Mouse (Mus musculus): ENCODE measurements around the gene Zfp213. TPM values are rescaled to one million over a fixed set of nuclear protein-coding genes. Genes with fewer than 3 reads are reported as not detected.
"Not testable (repeated sequence)": the region's sequence is repeated elsewhere in the genome, so short reads cannot be mapped to it uniquely, and the experiment has no call there.

Gene Zfp213
- polyA plus RNA-seq, 1 experiment from 2014 or later, result 26.6 TPM

DNA sequence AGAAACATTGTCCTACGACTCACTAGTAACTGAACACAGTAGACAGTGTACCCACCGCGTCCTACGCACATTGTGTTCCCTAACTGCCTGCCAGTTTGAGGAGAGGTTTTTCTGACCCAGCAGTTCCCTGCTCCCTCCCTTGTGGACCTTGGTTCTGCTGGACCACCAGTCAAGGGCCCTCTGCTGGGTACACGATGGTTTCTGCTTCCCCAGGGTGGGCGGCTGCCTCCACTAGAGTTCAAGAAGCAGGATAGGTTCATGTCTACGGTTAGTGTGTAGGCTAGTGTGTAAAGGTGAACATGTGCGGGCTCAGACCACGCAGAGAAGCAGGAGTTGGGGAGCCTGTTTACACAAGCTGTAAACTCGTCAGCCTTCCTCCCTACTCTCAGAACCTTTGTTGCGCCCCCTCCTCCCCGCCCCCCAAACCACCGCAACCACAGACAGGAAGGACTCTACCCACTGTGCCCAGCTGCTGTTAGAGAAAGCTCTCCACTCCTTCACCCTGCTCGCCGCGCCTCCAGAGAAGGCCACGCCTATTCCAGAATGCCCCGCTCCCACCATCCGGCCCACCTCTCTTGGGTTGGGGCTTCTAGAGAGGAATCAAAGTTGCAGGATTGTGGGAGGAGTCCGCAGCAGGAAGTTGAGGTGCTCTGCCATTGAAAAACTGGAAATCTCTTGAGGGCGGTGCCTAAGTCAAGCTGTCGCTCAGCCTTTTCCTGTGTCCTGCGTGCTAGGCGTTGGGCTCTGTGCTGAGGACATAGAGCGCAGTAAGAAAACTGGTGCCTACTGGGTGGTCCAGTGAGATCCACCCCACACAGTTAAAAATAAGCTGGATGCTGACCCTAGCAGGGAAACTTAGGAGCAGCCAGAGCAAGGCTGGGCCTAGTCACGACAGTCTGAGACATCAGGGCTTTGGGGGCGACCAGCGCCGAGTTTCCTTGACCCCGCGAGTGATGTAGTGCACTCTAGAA, 34.8 kb upstream of the Zfp213 start, which contains the start of gene Zfp13:
Gene Zfp13 (minus strand): TSS at position 906 of the 971 bp plus-strand sequence.
- peak within 1 kb of the TSS; percentile 60 for H3K9ac ChIP-seq (replicated peaks)
- peak; percentile 97 for ATAC-seq (ENCODE audit: insufficient number of reproducible peaks, insufficient read depth, low FRiP score, low TSS enrichment, low read depth)
- WGBS, result 9% methylated on average over 31 of the region's 31 CpGs
- peak within 1 kb of the TSS; percentile 93 for H3K27ac ChIP-seq
- no peaks in the 10 kb centered on the region for H3K9me3 ChIP-seq
- H3K4me3 ChIP-seq (replicated peaks), result peak within 1 kb of the TSS; percentile 47
- H3K27me3 ChIP-seq, result no peaks in the 10 kb centered on the region
- peaks cover 26% of the 10 kb centered on the region for H3K4me1 ChIP-seq (replicated peaks)
- H3K4me2 ChIP-seq, result peak within 1 kb of the TSS; percentile 67
- no peaks in the 10 kb centered on the region for H3K36me3 ChIP-seq

DNA sequence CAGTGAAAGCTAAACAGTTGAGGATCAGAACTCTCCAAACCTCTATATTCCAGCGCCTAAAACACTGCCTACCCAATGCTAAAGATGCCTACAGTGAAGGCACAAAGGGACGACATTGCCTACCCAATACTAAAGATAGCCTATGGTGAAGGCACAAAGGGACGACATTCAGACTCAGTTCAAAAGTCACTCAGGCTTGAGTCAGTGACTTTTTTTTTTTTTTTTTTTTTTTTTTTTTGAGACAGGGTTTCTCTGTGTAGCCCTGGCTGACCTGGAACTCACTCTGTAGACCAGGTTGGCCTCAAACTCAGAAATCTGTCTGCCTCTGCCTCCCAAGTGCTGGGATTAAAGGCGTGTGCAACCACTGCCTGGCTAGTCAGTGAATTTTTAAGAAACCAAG, 31.1 kb upstream of the Zfp213 start:
- H3K4me3 ChIP-seq (replicated peaks); H3K9ac ChIP-seq (replicated peaks); H3K9me3 ChIP-seq; H3K27me3 ChIP-seq; H3K36me3 ChIP-seq; H3K27ac ChIP-seq; ATAC-seq (ENCODE audit: insufficient number of reproducible peaks, insufficient read depth, low FRiP score, low TSS enrichment, low read depth); H3K4me2 ChIP-seq: not testable (repeated sequence)
- 78% methylated on average over 4 of the region's 4 CpGs for WGBS
- peaks cover 13% of the 10 kb centered on the region; the same call in 1 of the 2 replicates for H3K4me1 ChIP-seq (replicated peaks)

DNA sequence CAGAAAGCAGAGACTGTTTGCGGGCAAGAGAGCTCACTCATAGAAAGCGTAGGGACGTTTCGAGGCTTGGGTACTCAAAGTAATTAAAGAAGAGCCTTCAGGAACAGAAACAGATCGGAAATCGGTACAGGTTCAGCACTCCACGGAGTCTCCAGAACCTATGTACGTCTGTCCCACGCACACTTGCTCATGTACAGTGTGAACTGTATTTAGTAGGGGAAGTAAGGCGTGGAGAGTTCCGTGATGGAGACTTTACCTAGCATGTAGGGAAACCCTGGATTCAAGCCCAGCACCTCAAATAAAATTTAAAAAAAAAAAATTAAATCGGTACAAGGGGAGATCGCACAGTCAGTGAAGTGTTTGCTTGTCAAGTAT, 28.9 kb upstream of the Zfp213 start:
- Histone ChIP-seq H3K9me3 (no peaks in the 10 kb centered on the region), H3K36me3 (no peaks in the 10 kb centered on the region), H3K4me2 (peak overlapping the region; percentile 74), H3K4me3 (replicated peaks) (peak overlapping the region; percentile 48), H3K27ac (peak overlapping the region; percentile 87), H3K27me3 (no peaks in the 10 kb centered on the region), H3K4me1 (replicated peaks) (peaks cover 3% of the 10 kb centered on the region; the same call in 1 of the 2 replicates), H3K9ac (replicated peaks) (peak overlapping the region; percentile 63; the same call in 1 of the 2 replicates)
- ATAC-seq (ENCODE audit: insufficient number of reproducible peaks, insufficient read depth, low FRiP score, low TSS enrichment, low read depth), result peak; percentile 61
- whole genome bisulfite sequencing, result 15% methylated on average over 13 of the region's 13 CpGs

DNA sequence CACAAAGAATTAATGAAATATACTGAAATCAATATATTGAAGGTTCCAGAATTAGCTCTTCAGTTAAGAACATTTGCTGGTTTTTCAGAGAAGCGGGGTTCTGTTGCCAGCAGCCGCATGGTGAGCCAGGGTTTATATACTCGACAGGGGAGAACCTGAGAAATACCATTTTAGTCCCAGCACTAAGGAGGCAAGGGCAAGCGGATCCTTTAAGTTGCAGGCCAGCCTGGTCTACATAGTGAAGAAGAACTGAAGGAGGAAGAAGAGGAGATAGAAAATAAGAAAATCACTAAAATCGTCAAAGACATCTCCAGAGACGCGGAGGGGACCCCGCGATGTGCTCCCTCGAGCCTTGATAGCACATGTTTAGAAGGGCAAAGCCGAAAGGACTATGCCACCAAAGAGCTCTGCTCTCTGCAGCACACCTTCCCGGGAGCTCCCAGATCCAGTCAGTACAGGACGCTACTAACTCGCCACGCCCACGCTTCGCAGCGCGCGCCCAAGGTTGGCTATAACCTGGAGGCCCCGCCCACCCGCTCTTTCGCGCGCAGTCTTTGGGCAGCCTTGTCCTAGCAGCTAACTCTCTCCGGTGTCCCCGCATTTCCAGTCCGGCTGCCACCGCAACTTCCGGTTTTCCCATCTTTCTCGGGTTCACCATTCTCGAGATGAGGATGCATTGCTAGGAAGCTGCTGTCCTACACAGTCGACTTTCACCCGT, 28.3 kb upstream of the Zfp213 start:
- Histone ChIP-seq H3K27me3 (no peaks in the 10 kb centered on the region), H3K9me3 (no peaks in the 10 kb centered on the region), H3K4me3 (replicated peaks) (peak overlapping the region; percentile 48), H3K27ac (peak overlapping the region; percentile 87), H3K4me2 (peak overlapping the region; percentile 74), H3K4me1 (replicated peaks) (peaks cover 3% of the 10 kb centered on the region; the same call in 1 of the 2 replicates), H3K36me3 (no peaks in the 10 kb centered on the region), H3K9ac (replicated peaks) (peak overlapping the region; percentile 63)
- peak; percentile 100 for ATAC-seq (ENCODE audit: insufficient number of reproducible peaks, insufficient read depth, low FRiP score, low TSS enrichment, low read depth)
- WGBS, result 7% methylated on average over 34 of the region's 34 CpGs

DNA sequence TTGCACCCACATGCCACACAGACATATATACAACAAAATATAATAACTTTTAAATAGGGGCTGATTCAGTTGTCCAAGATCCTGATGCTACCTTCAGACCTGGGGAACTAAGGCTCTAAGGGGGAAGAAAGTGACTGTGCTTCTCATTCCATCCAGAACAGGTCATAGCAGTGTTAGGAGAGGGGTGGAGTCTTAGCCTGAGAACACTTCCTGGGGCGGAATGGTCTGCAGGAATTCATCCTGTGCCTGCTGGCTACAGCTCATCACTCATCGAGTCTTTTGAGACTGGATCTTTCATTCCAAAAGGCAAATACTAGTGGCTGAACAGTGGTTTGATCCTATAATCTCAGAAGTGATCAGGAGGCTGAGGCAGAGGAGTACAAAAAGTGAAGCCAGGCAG, 23.2 kb upstream of the Zfp213 start:
- Histone ChIP-seq H3K9me3 (no peaks in the 10 kb centered on the region), H3K36me3 (peaks cover 11% of the 10 kb centered on the region; the same call in 1 of the 2 replicates), H3K9ac (replicated peaks) (no peak overlapping the region), H3K4me3 (replicated peaks) (no peak overlapping the region), H3K4me1 (replicated peaks) (peaks cover 19% of the 10 kb centered on the region), H3K4me2 (no peak overlapping the region), H3K27ac (no peak overlapping the region), H3K27me3 (no peaks in the 10 kb centered on the region)
- no peak for ATAC-seq (ENCODE audit: insufficient number of reproducible peaks, insufficient read depth, low FRiP score, low TSS enrichment, low read depth)
- WGBS, result 62% methylated on average over 2 of the region's 2 CpGs

GRCm38 (mm10) chr17:23585721-23586491, 21.9 kb upstream of the Zfp213 start:
- Histone ChIP-seq H3K4me1 (replicated peaks) (peaks cover 19% of the 10 kb centered on the region), H3K4me2 (peak overlapping the region; percentile 90), H3K36me3 (peaks cover 17% of the 10 kb centered on the region), H3K9ac (replicated peaks) (peak overlapping the region; percentile 76), H3K9me3 (no peaks in the 10 kb centered on the region), H3K4me3 (replicated peaks) (peak overlapping the region; percentile 66), H3K27me3 (no peaks in the 10 kb centered on the region), H3K27ac (peak overlapping the region; percentile 51; the same call in 1 of the 2 replicates)
- peak; percentile 54; the same call in 1 of the 2 replicates for ATAC-seq (ENCODE audit: insufficient number of reproducible peaks, insufficient read depth, low FRiP score, low TSS enrichment, low read depth)
- WGBS, result under 1% methylated on average over 22 of the region's 22 CpGs

GRCm38 (mm10) chr17:23584786-23585185, 20.7 kb upstream of the Zfp213 start:
- WGBS, result 87% methylated on average over 8 of the region's 8 CpGs
- H3K36me3 ChIP-seq, result peaks cover 28% of the 10 kb centered on the region
- H3K4me3 ChIP-seq (replicated peaks), result peak overlapping the region; percentile 66
- peaks cover 19% of the 10 kb centered on the region for H3K4me1 ChIP-seq (replicated peaks)
- peak overlapping the region; percentile 76; the same call in 1 of the 2 replicates for H3K9ac ChIP-seq (replicated peaks)
- H3K27me3 ChIP-seq, result no peaks in the 10 kb centered on the region
- H3K9me3 ChIP-seq, result no peaks in the 10 kb centered on the region
- ATAC-seq (ENCODE audit: insufficient number of reproducible peaks, insufficient read depth, low FRiP score, low TSS enrichment, low read depth), result no peak
- H3K27ac ChIP-seq, result no peak overlapping the region
- H3K4me2 ChIP-seq, result peak overlapping the region; percentile 90

- 95% methylated on average over 38 of the region's 38 CpGs for WGBS
These were observed 12.0 kb upstream of the Zfp213 start for GRCm38 (mm10) chr17:23575951-23576552.

DNA sequence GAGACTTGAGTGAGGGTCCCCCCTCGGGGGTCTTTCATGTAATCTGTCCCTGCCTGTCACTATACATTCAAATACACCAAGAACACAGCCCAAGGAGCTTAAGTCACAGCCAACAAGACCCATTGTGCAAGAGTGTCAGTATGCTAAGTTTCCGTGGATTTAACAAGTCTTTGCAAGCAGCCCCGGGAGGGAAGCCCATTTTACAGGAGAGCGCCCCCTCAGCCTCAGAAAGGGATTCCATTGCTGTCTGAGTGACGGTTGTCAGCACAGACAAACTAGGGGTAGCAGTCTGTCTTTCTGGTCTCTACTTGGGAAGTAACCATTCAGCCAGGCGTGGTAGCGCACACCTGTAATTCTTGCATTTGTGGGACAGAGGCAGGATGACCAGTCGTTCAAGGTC, 10.1 kb upstream of the Zfp213 start:
- no peak for ATAC-seq (ENCODE audit: insufficient number of reproducible peaks, insufficient read depth, low FRiP score, low TSS enrichment, low read depth)
- no peaks in the 10 kb centered on the region for H3K27me3 ChIP-seq
- peaks cover 64% of the 10 kb centered on the region for H3K36me3 ChIP-seq
- no peak overlapping the region for H3K4me3 ChIP-seq (replicated peaks)
- WGBS, result 90% methylated on average over 8 of the region's 8 CpGs
- no peak overlapping the region for H3K27ac ChIP-seq
- H3K4me1 ChIP-seq (replicated peaks), result no peaks in the 10 kb centered on the region
- no peak overlapping the region for H3K9ac ChIP-seq (replicated peaks)
- H3K4me2 ChIP-seq, result no peak overlapping the region
- peaks cover 12% of the 10 kb centered on the region; the same call in 1 of the 2 replicates for H3K9me3 ChIP-seq

More at GRCm38 (mm10) chr17:23575951-23576552, 12.0 kb upstream of the Zfp213 start:
- H3K27ac ChIP-seq, result no peak overlapping the region
- H3K9ac ChIP-seq (replicated peaks), result no peak overlapping the region
- no peak for ATAC-seq (ENCODE audit: insufficient number of reproducible peaks, insufficient read depth, low FRiP score, low TSS enrichment, low read depth)
- peaks cover 83% of the 10 kb centered on the region for H3K36me3 ChIP-seq
- H3K4me1 ChIP-seq (replicated peaks), result no peaks in the 10 kb centered on the region
- no peaks in the 10 kb centered on the region for H3K27me3 ChIP-seq
- peaks cover 12% of the 10 kb centered on the region; the same call in 1 of the 2 replicates for H3K9me3 ChIP-seq
- H3K4me2 ChIP-seq, result no peak overlapping the region
- H3K4me3 ChIP-seq (replicated peaks), result no peak overlapping the region

GRCm38 (mm10) chr17:23572059-23572458, 8.0 kb upstream of the Zfp213 start:
- no peak overlapping the region for H3K4me2 ChIP-seq
- H3K9me3 ChIP-seq, result peaks cover 12% of the 10 kb centered on the region; the same call in 1 of the 2 replicates
- no peaks in the 10 kb centered on the region for H3K27me3 ChIP-seq
- 83% methylated on average over 6 of the region's 6 CpGs for WGBS
- no peak overlapping the region for H3K27ac ChIP-seq
- no peak for ATAC-seq (ENCODE audit: insufficient number of reproducible peaks, insufficient read depth, low FRiP score, low TSS enrichment, low read depth)
- peaks cover 47% of the 10 kb centered on the region for H3K36me3 ChIP-seq
- H3K4me3 ChIP-seq (replicated peaks), result no peak overlapping the region
- no peaks in the 10 kb centered on the region for H3K4me1 ChIP-seq (replicated peaks)
- H3K9ac ChIP-seq (replicated peaks), result no peak overlapping the region

Measured in limb, embryonic 12.5 days (tissue).